7 mouse cellular contexts compared by ENCODE assay signal in genomic region chr13:52980951-52981421, GRCm38 (mm10). TPM values are rescaled to one million over a fixed set of nuclear protein-coding genes. Genes with fewer than 3 reads are reported as not detected.
DNase-seq lines count a peak whose midpoint lies in the region; ATAC-seq and TF ChIP-seq lines count a peak whose summit lies in the region.

TSS of gene Nfil3 (minus strand) at chr13:52981073.

- in situ Hi-C loops in Patski (cut with MboI; ENCODE audit: low pct_unique_long_range_greater_than_20kb) = loop anchor here (25.0 kb wide), 1 partner anchor 744 kb away; no protein-coding TSS in a partner anchor

- H3K4me1 ChIP-seq in megakaryocyte, embryonic 14.5 days = peaks cover 69% of the 10 kb centered on the region

- ATAC-seq in Patski = peak; percentile 86

- TF ChIP-seq CTCF in Patski (IDR thresholded peaks at IDR 0.05) = no peak

- CTCF ChIA-PET in Patski (lab: Charles Lee) = interaction anchor here (0.9 to 1.2 kb wide), 2 partner anchors 14 to 101 kb away, joined by 3 read pairs; no protein-coding TSS in a partner anchor

- H3K27me3 ChIP-seq in Patski = no peaks in the 10 kb centered on the region
- peaks cover 27% of the 10 kb centered on the region for H3K27me3 ChIP-seq in megakaryocyte, embryonic 14.5 days (replicated peaks)

- no peak for DNase-seq in Patski (ENCODE audit: low read depth, low spot score)
- peak; percentile 88 to 93 for DNase-seq in cerebellum, postnatal 10 days
- peak; percentile 81 for DNase-seq in gastrocnemius, postnatal 14 days
- peak; percentile 84 for DNase-seq in induced T-regulatory cell, adult 2 months (ENCODE audit: low read depth)
- DNase-seq in left cerebral cortex, postnatal 14 days (ENCODE audit: low spot score in 2 of 2) = peak; percentile 76 to 79
- DNase-seq in retina, postnatal 7 days (ENCODE audit: low read depth, low spot score) = peak; percentile 74

- H3K9me3 ChIP-seq in megakaryocyte, embryonic 14.5 days = no peaks in the 10 kb centered on the region

- H3K4me3 ChIP-seq in megakaryocyte, embryonic 14.5 days (replicated peaks) = peak within 1 kb of the TSS; percentile 96

- intact Hi-C loops in gastrocnemius, postnatal 14 days (cut with DNase I; ENCODE audit: low total_unique reads) = no loop called here
- intact Hi-C loops in left cerebral cortex, postnatal 14 days (cut with DNase I) = loop anchor here (1.0 to 10.0 kb wide), 5 partner anchors 52 to 269 kb away; partner anchors contain the start of gene Auh

- peaks cover 13% of the 10 kb centered on the region for H3K36me3 ChIP-seq in megakaryocyte, embryonic 14.5 days (replicated peaks; ENCODE audit: low read length)

- POLR2A ChIA-PET in Patski (lab: Charles Lee) = interaction anchor here (0.9 to 1.8 kb wide), 8 partner anchors 10 to 269 kb away, joined by 3 to 8 read pairs (median 4); partner anchors contain the start of gene Auh

RNA-seq across cellular contexts. Expression of gene Nfil3, which starts in this region (rescaled TPM):
- polyA plus RNA-seq in Patski (2021) = 58.4 TPM
- 10 to 100 TPM; 15.7 to 39.9 TPM for total RNA-seq in gastrocnemius, postnatal 14 days (2021)
- 10 to 100 TPM; 12.2 to 13.8 TPM for total RNA-seq in left cerebral cortex, postnatal 14 days (2021)
- polyA plus RNA-seq in megakaryocyte, embryonic 14.5 days (2012; ENCODE audit: insufficient read depth, low replicate concordance) = 15.6 and 17.5 TPM in 2 replicates
